Mouse (Mus musculus): Measurements from ENCODE around the gene Cd320.
"Not testable (repeated sequence)": the region's sequence is repeated elsewhere in the genome, so short reads cannot be mapped to it uniquely, and the experiment has no call there.

Cd320 gene

GRCm38 (mm10) chr17:33842966-33843795 is at the start of gene Cd320:
Gene Cd320 (plus strand): TSS chr17:33843091.
- peak; percentile 86 for DNase-seq (ENCODE audit: low spot score)

GRCm38 (mm10) chr17:33798306-33798705 is 44.6 kb upstream of the Cd320 start:
- DNase-seq (ENCODE audit: low spot score), result no peak

GRCm38 (mm10) chr17:33799277-33799676 is 43.6 kb upstream of the Cd320 start:
- no peak for DNase-seq (ENCODE audit: low spot score)

DNA sequence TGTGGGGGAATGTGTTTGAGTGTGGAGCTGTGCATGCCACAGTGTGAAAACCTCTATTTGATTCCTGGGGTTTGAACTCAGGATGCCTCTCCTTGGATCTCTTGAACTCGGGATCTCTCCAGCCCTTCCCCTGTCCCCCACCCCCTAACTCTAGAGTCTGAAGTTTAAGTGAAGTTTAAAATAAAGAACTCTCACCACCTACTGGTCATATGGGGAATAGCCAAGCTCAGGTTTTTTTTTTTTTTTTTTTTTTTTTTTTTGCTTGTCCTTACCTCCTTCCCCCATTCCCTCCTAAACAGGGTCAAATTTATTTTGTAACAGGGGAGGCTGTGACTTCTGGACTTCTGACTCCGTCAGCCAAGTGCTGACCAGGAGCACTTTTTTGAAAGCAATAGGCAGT is 40.7 kb upstream of the Cd320 start:
- no peak for DNase-seq (ENCODE audit: low spot score)

DNA sequence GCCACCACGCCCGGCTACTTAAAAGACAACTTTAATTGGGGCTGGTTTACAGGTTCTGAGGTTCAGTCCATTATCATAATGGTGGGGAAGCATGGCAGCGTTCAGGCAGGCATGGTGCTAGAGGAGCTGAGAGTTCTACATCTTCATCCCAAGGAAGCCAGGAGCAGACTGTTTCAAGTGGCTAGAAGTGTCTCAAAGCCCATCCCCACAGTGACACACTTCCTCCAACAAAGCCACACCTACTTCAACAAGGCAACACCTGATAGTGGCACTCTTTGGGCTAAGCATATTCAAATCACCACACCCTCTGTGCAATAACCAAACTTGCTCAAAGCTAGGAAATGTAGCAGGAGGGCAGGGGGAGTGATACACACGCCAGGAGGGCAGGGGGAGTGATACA is 38.7 kb upstream of the Cd320 start:
- DNase-seq (ENCODE audit: low spot score), result no peak

DNA sequence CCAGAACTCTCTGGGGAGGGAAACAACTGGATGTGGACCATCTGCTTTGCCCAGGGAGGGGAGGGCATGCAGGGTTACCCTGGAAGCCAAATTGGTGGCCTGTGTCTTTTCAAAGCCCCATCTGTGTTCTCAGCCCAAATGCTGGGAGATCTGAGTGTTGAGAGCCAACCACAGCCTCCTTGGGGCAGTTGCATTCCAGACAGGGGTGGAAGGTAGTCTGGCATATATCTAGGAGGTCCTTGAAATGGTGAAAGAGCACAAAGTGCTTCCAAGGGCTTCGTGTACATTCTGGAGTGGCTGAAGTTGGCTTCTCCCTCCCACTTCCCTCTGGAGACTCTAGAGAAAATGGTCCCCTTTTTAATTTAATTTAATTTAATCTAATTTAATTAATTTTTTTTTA is 38.1 kb upstream of the Cd320 start:
- DNase-seq (ENCODE audit: low spot score), result no peak

DNA sequence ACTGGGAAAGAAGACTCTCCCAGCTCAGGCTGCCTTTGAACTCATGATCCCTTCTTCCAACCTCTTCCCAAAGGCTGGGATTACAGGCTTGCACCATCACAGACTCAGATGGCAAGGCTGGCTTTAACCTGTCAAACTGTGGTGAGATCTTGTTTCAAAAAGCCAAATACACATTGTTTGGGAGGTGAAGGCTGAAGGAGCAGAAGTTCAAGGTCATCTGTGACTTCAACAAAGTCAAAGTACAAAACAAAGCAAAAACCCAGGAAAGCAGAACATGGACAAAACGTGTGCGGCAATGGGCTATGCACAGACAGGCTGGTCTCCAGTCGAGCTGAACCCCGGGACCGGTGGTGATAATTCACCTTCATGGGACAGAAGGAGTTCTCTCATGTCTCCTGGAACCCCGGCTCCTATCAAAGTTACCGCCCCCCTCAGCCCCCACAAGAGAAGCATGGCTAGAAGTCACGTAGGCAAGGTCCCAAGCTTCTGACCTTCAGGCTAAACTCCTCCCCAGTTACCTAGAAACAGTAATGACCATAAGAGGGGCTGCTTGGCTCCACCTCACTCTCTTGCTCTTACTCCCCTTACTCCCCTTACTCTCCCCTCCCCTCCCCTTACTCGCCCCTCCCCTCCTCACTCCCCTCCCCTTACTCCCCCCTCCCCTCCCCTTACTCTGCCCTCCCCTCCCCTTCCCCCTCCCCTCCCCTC is 35.6 kb upstream of the Cd320 start:
- no peak for DNase-seq (ENCODE audit: low spot score)

DNA sequence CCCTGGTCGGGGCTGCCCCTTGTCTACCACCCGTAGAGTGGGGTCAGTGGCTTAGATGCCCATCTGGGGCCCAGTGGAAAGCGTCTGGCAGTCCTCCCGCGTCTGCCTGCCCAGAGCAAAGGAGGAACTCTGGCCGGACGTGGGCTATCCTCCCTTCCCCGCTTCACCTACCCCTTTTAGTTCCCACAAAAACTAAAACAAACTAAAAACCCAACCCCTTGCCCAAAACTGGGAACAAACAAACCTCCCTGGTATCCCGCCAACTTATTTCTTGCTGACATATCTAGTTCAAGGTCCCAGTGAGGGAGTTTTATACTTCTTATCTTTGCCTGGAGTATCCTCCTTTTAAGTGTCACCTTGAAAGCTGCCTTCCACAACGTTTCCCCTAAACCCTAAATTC is 34.7 kb upstream of the Cd320 start:
- DNase-seq (ENCODE audit: low spot score), result no peak

DNA sequence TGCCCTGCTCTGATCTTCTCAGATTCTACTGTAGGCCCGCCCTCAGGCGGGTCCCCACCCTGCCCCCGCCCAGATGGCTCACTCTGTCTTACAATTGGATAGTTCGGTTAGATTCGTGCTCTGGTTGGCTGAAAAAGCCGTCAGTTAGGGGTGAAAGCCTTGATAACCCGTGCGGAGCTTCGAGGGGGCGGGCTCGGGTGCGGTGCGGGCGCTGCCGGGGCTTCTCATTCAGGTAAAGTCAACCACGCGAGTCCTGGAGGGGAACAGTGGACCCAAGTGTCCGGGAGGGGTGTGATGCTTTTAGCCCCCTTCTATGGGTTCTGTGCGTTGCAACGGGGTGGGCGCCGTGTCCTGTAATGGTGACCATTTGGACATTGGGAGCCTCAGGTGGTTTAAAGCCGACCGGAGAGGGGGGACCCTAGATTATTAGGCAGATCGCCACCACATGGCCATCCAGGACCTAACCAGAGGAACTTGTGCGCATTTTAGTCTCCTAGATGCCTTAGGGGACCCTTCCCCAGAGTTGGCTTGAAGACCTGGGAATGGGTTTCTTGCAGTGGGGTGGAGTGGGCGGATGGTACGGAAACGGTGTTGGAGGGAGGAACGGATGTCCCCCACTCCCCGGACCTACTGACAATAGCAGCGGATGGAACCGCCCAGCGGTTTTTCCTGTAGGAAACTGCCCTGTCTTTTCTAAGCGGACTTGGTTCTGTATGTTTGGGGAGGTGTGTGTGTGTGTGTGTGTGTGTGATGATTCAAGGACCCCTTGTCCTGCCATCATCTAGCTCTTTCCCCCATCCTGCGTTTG is 32.4 kb upstream of the Cd320 start, which contains the start of gene Kank3:
Gene Kank3 (plus strand): TSS at position 186 of the 808 bp plus-strand sequence.
- DNase-seq (ENCODE audit: low spot score), result peak; percentile 87

DNA sequence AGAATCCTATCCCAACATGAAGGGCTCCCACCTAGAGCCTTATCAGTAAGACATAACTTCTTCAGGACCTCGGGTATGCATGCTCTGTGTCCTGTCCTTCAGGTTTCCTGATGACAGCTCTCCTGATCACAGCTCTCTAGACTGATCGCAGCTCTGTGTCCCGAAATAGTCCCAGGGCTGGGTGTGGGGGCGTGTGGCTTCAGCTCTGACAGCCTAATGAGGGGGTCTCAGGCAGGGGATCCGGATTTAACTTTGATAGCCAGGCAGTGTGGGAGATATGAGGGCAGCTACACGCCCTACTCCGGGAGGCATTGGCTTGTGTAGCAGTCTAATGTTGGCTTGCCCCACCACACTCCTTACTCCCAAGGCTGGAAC is 31.8 kb upstream of the Cd320 start:
- DNase-seq (ENCODE audit: low spot score), result no peak

GRCm38 (mm10) chr17:33812475-33812874 is 30.4 kb upstream of the Cd320 start:
- no peak for DNase-seq (ENCODE audit: low spot score)

GRCm38 (mm10) chr17:33812990-33813389 is 29.9 kb upstream of the Cd320 start:
- DNase-seq (ENCODE audit: low spot score), result no peak

GRCm38 (mm10) chr17:33815399-33815798 is 27.5 kb upstream of the Cd320 start:
- no peak for DNase-seq (ENCODE audit: low spot score)

GRCm38 (mm10) chr17:33816612-33817011 is 26.3 kb upstream of the Cd320 start:
- no peak for DNase-seq (ENCODE audit: low spot score)

GRCm38 (mm10) chr17:33817184-33817968 is 25.5 kb upstream of the Cd320 start:
- DNase-seq (ENCODE audit: low spot score), result peak; percentile 55

- no peak for DNase-seq (ENCODE audit: low spot score)
Measured at GRCm38 (mm10) chr17:33817969-33818643, 24.8 kb upstream of the Cd320 start.

- no peak for DNase-seq (ENCODE audit: low spot score)
Measured at GRCm38 (mm10) chr17:33822436-33822959, 20.4 kb upstream of the Cd320 start.

GRCm38 (mm10) chr17:33823171-33823570 is 19.7 kb upstream of the Cd320 start:
- DNase-seq (ENCODE audit: low spot score), result not testable (repeated sequence)

- DNase-seq (ENCODE audit: low spot score), result peak; percentile 97
Measured at GRCm38 (mm10) chr17:33824084-33824996, 18.6 kb upstream of the Cd320 start, which contains the start of the genes Rps28 and Ndufa7. Gene Rps28 (minus strand): TSS chr17:33824562. Gene Ndufa7 (plus strand): TSS chr17:33824572.

- not testable (repeated sequence) for DNase-seq (ENCODE audit: low spot score)
Measured at GRCm38 (mm10) chr17:33824997-33825330, 17.9 kb upstream of the Cd320 start.
